Mouse (Mus musculus) adrenal gland, postnatal 4 days (tissue): Measurements from ENCODE around the gene Cela3a. TPM values are rescaled to one million over a fixed set of nuclear protein-coding genes. Genes with fewer than 3 reads are reported as not detected.

Source experiments
- total RNA-seq, 2 experiments: library from RNA; stranded (reverse); gene quantifications; 2 replicates each; pipeline ENCODE4 v1.2.3; 2021

Gene Cela3a
- total RNA-seq, 2 experiments from 2014 or later = 8.3 TPM; not detected in 1

Other genes starting within 250 kb of the Cela3a start
- 10 to 100 TPM; 68.5 to 70.1 TPM for gene Wnt4, start 132.3 kb downstream of the Cela3a start, total RNA-seq
- 100 to 1,000 TPM; 407 to 413 TPM for gene Cdc42, start 52.1 kb downstream of the Cela3a start, total RNA-seq
- gene Cela3b, start 20.7 kb upstream of the Cela3a start, total RNA-seq = 100 to 1,000 TPM in 1 of 2 experiments, not detected in 1; 918 TPM
- gene 1700013G24Rik, start 43.5 kb upstream of the Cela3a start, total RNA-seq = not detected
- 100 to 1,000 TPM; 170 to 191 TPM for gene Hspg2, start 59.0 kb upstream of the Cela3a start, total RNA-seq
- not detected for gene Ldlrad2, start 164.8 kb upstream of the Cela3a start, total RNA-seq
- 100 to 1,000 TPM; 139 to 150 TPM for gene Usp48, start 184.0 kb upstream of the Cela3a start, total RNA-seq